Mouse (Mus musculus) embryo, embryonic 9.5 days (tissue): Measurements from ENCODE around the gene Tbx6.

ENCODE experiments used
- DNase-seq: peaks from one replicate; pipeline ENCODE4 v3.0.0-alpha.2; 2017; ENCODE audit errors: extremely low spot score

Gene Tbx6

GRCm38 (mm10) chr7:126794271-126794605 lies 13.0 kb downstream of the Tbx6 start:
- no peak for DNase-seq

- DNase-seq = no peak
Observed at GRCm38 (mm10) chr7:126795387-126796317, 14.4 kb downstream of the Tbx6 start.

DNA sequence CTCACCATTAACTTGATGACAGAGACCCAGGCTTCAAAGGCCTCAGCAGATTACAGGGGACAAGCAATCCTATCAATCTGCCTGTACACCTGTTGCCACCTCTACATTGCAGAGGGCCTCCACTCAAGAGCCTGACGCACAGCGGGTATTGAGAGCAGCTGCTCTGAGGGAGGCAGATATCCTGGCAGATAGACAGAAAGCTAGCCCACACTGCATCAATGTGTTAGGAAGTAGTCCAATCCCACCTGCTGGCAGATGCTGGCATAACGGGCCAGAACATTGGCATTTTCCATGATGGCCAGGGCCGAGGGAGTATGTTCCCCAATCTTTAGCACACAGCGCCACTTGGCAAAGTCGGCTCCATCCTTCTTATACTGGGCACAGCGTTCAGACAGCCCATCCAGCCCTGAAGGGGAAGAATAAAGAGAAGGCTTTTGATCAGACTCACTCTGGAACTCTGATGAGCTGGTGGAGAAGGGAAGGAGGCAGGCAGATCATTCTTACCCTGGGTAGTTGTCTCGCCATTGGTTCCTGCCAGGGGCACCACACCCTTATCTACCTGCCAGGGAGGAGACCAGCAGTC lies 15.2 kb downstream of the Tbx6 start:
- DNase-seq = no peak

GRCm38 (mm10) chr7:126797411-126798126 lies 16.3 kb downstream of the Tbx6 start, which contains the start of gene Fam57b:
Gene Fam57b (plus strand): TSS chr7:126797668.
- DNase-seq = no peak

DNA sequence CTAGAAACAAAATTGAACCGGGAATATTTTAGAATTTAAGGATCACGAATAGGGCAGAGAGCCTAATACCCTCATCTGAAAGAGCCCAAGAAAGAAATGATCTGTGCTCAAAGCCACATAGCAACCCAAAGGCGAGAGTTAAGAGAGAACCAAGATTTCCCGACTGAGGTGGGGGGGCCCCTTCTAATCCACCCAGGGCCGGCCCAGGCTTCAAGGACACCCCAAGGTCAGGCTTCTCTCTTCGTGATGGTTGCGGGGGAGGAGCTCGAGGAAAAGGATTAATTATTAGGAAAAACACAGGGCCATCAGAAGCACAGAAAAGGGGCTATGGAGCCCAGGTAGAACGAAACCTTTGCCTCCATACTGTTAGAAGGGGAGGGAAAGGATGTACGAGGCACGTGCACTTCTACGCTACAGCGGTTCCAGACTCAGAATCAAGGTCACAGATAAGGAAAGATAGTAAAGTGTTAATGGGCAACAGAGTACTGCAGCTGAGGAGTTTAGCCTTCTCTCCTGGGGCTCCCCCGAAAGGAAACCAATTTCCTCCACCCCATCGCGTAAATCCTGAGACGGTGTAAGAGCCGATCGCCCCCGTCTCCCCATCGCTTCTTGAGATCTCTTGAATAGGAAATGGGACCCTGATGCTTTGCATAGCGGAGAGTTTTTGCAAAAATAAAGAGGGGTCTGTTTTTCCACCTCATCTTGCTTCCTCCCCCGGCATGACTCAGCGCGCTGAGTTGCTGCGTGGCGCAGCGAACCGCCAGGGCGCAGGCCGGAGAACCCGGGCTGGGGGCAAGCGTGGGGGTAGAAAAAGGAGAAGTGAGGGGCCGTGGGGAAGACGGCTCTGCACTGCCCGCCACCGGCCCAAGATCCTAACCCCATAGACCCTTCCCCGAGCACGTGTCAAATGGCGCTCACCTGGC lies 17.1 kb downstream of the Tbx6 start:
- no peak for DNase-seq

- DNase-seq = peak; percentile 98
Observed at GRCm38 (mm10) chr7:126799050-126799467, 17.8 kb downstream of the Tbx6 start.

- DNase-seq = no peak
Observed at GRCm38 (mm10) chr7:126799468-126800268, 18.4 kb downstream of the Tbx6 start.

DNA sequence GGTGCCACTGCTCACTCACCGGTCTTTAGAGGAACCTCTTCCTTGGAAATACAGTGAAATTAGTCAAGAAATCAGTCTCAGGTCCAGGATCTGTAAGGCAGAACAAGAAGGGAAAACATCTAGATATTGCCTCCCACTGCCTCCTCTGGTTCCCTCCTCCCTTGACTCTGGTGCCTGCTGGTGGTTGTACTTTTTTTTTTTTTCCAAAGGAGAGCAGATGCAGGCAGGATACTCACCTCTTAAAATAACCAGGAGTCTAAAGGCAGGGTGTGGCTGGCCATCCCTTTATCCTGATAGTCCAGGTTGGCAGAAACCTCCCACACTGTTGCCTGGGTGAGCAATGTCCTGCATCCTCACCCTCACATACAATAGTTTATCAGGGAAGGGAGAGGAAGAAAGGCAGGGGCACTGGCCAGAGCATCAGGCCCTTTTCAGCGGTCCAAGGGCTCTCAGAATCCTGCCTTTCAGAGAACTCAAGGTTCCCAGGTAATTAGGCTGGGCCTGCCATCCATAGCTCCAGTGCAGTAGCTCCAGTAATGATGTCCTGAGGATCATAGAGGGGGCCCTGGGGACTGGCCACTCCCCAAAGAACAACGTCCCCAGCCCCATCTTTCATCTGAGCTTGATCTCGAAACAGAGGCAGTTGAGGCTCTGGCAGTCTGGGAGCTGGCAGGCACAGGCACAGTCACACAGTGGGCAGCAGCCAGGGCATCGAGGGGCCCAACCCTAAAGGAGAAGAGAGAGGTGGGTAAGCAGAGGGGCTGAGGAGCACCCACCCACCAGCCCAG lies 19.2 kb downstream of the Tbx6 start:
- DNase-seq = no peak

- no peak for DNase-seq
Observed at GRCm38 (mm10) chr7:126801057-126801422, 19.8 kb downstream of the Tbx6 start.

DNA sequence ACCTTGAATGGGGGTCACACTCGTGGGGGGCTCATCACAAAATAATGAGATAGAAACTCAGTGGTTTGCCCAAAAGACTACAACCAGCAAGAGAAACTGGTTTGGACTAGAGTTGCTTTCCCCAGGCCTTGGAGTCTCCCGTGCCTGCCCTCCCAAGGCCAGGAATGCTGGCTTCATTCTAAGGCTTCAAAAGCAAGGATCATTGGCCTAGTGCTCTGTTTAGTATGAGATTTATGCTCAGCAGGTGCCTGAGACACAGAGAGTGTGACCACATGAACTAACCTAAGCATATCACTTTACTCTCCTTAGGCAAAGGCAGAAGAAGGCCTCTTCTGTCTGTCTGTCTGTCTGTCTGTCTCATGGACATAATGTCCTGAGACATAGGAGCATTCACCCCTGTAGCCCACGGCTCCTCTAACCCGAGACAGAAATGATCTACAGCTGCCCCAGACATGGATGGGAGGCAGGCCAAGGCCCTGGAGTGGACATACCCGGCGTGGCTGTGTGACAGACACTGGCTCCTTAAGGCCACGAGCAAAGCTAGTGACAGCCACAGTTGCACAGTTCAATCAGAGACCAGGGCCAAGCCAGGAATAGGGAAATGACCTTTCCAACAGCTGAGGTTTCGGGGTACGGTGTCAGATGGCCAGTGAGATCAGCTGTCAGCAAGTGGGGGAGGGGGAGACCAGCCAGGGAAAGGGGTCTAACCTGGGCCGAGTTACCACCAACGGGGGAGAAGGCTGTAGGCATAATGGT lies 21.0 kb downstream of the Tbx6 start:
- no peak for DNase-seq

DNA sequence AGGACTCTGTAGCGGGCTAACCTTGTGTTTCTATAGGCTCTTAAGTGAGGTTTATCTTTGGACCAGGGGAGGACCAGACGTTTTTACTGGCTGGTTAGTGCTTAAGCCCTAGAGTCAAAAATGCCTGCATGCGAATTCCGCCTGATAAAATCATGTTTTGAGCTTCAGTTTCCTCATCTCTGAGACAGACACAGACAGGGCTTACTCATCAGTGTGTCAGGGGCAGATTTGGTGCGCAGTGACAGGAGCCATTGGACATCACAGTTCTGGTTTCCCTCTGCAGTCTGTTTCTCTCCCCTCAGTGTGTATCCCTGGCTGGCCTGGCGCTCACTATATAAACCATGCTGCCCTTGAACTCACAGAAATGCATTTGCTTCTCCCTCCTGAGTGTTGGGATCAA lies 21.9 kb downstream of the Tbx6 start:
- DNase-seq = no peak

- no peak for DNase-seq
Observed at GRCm38 (mm10) chr7:126803751-126804150, 22.5 kb downstream of the Tbx6 start.

- no peak for DNase-seq
Observed at GRCm38 (mm10) chr7:126806956-126807355, 25.7 kb downstream of the Tbx6 start.

GRCm38 (mm10) chr7:126807405-126807804 lies 26.1 kb downstream of the Tbx6 start:
- DNase-seq = no peak

- DNase-seq = peak; percentile 89
Observed at GRCm38 (mm10) chr7:126808703-126809455, 27.6 kb downstream of the Tbx6 start.

DNA sequence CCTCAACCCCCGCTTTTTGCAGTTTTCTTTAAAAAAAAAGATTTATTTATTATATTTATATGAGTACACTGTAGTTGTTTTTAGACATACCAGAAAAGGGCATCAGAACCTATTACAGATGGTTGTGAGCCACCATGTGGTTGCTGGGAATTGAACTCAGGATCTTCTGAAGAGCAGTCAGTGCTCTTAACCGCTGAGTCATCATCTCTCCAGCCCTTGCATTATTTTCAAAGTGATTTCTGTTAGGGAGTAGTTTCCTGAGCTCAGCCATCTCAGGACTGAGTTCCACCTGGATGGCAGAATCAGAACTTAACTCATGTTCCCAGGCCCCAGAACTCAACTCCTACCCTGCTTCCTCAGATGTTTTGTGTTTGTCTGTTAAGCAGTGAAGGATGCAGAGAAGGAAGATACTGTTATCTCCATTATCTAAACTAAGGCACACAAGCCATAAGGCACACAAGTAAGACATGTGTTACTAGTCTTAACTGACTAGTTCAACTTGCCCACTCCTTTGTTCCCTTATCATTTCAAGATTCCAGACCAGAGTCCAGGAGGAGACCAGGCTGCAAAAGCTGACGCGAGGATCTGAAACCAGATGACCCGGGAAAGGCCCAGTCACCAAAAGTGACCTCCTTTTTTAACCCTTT lies 28.6 kb downstream of the Tbx6 start:
- DNase-seq = no peak

- no peak for DNase-seq
Observed at GRCm38 (mm10) chr7:126815726-126816222, 34.5 kb downstream of the Tbx6 start.

DNA sequence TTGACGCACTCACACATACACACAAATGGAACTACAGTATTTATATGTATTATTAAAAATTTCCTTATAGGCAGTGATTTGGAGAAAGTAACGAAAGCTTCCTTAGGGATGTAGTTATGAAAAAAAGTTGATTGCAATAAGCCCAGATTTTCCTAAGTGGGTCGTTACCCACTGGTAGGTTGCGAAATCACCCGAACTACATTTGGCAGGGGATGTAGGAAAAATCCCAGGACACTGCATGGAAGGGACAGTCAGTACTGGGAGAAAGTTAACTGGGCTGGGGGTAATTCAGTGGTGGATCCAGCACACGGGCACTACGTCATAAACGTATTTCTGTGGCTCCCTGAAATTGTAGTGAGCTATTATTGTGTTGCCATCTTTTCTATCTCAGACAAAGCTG lies 35.2 kb downstream of the Tbx6 start:
- DNase-seq = no peak
